Mouse (Mus musculus): ENCODE results near the gene E2f2. TPM values are rescaled to one million over a fixed set of nuclear protein-coding genes. Genes with fewer than 3 reads are reported as not detected.
A peak's percentile ranks its signal among the peaks of the same experiment; 100 is the strongest.

The E2f2 gene
- polyA plus RNA-seq, 1 experiment = 20.0 TPM

GRCm38 (mm10) chr4:136150596-136150995 is 21.6 kb upstream of the E2f2 start:
- no peak for TF ChIP-seq POLR2A (IDR thresholded peaks at IDR 0.05; ENCODE audit: borderline replicate concordance, low read depth, low read length)
- TF ChIP-seq CTCF (IDR thresholded peaks at IDR 0.05; ENCODE audit: low read depth, low read length) = no peak
- Histone ChIP-seq H3K4me3 (ENCODE audit: insufficient read depth, low read length) (no peak overlapping the region), H3K4me1 (ENCODE audit: control insufficient read depth, insufficient read depth, low read length) (peaks cover 4% of the 10 kb centered on the region), H3K27ac (ENCODE audit: insufficient read depth, low read depth, low read length) (no peak overlapping the region)

- no peak overlapping the region for H3K4me3 ChIP-seq (ENCODE audit: insufficient read depth, low read length)
- no peak overlapping the region for H3K27ac ChIP-seq (ENCODE audit: insufficient read depth, low read depth, low read length)
- no peaks in the 10 kb centered on the region for H3K4me1 ChIP-seq (ENCODE audit: control insufficient read depth, insufficient read depth, low read length)
- TF ChIP-seq POLR2A (IDR thresholded peaks at IDR 0.05; ENCODE audit: borderline replicate concordance, low read depth, low read length) (no peak), CTCF (IDR thresholded peaks at IDR 0.05; ENCODE audit: low read depth, low read length) (peak; percentile 10; the same call in 1 of the 2 replicates)
Measured at GRCm38 (mm10) chr4:136152821-136153220, 19.4 kb upstream of the E2f2 start.

- H3K4me1 ChIP-seq (ENCODE audit: control insufficient read depth, insufficient read depth, low read length) = no peaks in the 10 kb centered on the region
- H3K27ac ChIP-seq (ENCODE audit: insufficient read depth, low read depth, low read length) = no peak overlapping the region
- TF ChIP-seq POLR2A (IDR thresholded peaks at IDR 0.05; ENCODE audit: borderline replicate concordance, low read depth, low read length) = no peak
- no peak for TF ChIP-seq CTCF (IDR thresholded peaks at IDR 0.05; ENCODE audit: low read depth, low read length)
- H3K4me3 ChIP-seq (ENCODE audit: insufficient read depth, low read length) = no peak overlapping the region
Measured at GRCm38 (mm10) chr4:136154462-136154861, 17.7 kb upstream of the E2f2 start.

- no peak for TF ChIP-seq POLR2A (IDR thresholded peaks at IDR 0.05; ENCODE audit: borderline replicate concordance, low read depth, low read length)
- no peak for TF ChIP-seq CTCF (IDR thresholded peaks at IDR 0.05; ENCODE audit: low read depth, low read length)
- no peaks in the 10 kb centered on the region for H3K4me1 ChIP-seq (ENCODE audit: control insufficient read depth, insufficient read depth, low read length)
- no peak overlapping the region for H3K27ac ChIP-seq (ENCODE audit: insufficient read depth, low read depth, low read length)
- H3K4me3 ChIP-seq (ENCODE audit: insufficient read depth, low read length) = no peak overlapping the region
Measured at GRCm38 (mm10) chr4:136158498-136158897, 13.7 kb upstream of the E2f2 start.

- H3K4me1 ChIP-seq (ENCODE audit: control insufficient read depth, insufficient read depth, low read length) = no peaks in the 10 kb centered on the region
- no peak overlapping the region for H3K4me3 ChIP-seq (ENCODE audit: insufficient read depth, low read length)
- H3K27ac ChIP-seq (ENCODE audit: insufficient read depth, low read depth, low read length) = no peak overlapping the region
- peak; percentile 83 for TF ChIP-seq CTCF (IDR thresholded peaks at IDR 0.05; ENCODE audit: low read depth, low read length)
- no peak for TF ChIP-seq POLR2A (IDR thresholded peaks at IDR 0.05; ENCODE audit: borderline replicate concordance, low read depth, low read length)
Measured at GRCm38 (mm10) chr4:136159802-136160397, 12.3 kb upstream of the E2f2 start.

GRCm38 (mm10) chr4:136163448-136163847 is 8.7 kb upstream of the E2f2 start:
- no peaks in the 10 kb centered on the region for H3K4me1 ChIP-seq (ENCODE audit: control insufficient read depth, insufficient read depth, low read length)
- no peak overlapping the region for H3K4me3 ChIP-seq (ENCODE audit: insufficient read depth, low read length)
- no peak overlapping the region for H3K27ac ChIP-seq (ENCODE audit: insufficient read depth, low read depth, low read length)
- TF ChIP-seq POLR2A (IDR thresholded peaks at IDR 0.05; ENCODE audit: borderline replicate concordance, low read depth, low read length) (no peak), CTCF (IDR thresholded peaks at IDR 0.05; ENCODE audit: low read depth, low read length) (peak; percentile 77)

- H3K27ac ChIP-seq (ENCODE audit: insufficient read depth, low read depth, low read length) = no peak overlapping the region
- H3K4me1 ChIP-seq (ENCODE audit: control insufficient read depth, insufficient read depth, low read length) = no peaks in the 10 kb centered on the region
- no peak overlapping the region for H3K4me3 ChIP-seq (ENCODE audit: insufficient read depth, low read length)
- TF ChIP-seq CTCF (IDR thresholded peaks at IDR 0.05; ENCODE audit: low read depth, low read length) (no peak), POLR2A (IDR thresholded peaks at IDR 0.05; ENCODE audit: borderline replicate concordance, low read depth, low read length) (no peak)
Measured at GRCm38 (mm10) chr4:136164981-136165380, 7.2 kb upstream of the E2f2 start.

GRCm38 (mm10) chr4:136167701-136168100 is 4.5 kb upstream of the E2f2 start:
- Histone ChIP-seq H3K4me1 (ENCODE audit: control insufficient read depth, insufficient read depth, low read length) (peaks cover 4% of the 10 kb centered on the region; the same call in 1 of the 2 replicates), H3K4me3 (ENCODE audit: insufficient read depth, low read length) (no peak overlapping the region), H3K27ac (ENCODE audit: insufficient read depth, low read depth, low read length) (no peak overlapping the region)
- no peak for TF ChIP-seq POLR2A (IDR thresholded peaks at IDR 0.05; ENCODE audit: borderline replicate concordance, low read depth, low read length)
- TF ChIP-seq CTCF (IDR thresholded peaks at IDR 0.05; ENCODE audit: low read depth, low read length) = no peak

GRCm38 (mm10) chr4:136170401-136170800 is 1.8 kb upstream of the E2f2 start:
- TF ChIP-seq CTCF (IDR thresholded peaks at IDR 0.05; ENCODE audit: low read depth, low read length) = no peak
- TF ChIP-seq POLR2A (IDR thresholded peaks at IDR 0.05; ENCODE audit: borderline replicate concordance, low read depth, low read length) = no peak
- H3K4me1 ChIP-seq (ENCODE audit: control insufficient read depth, insufficient read depth, low read length) = peaks cover 18% of the 10 kb centered on the region
- H3K4me3 ChIP-seq (ENCODE audit: insufficient read depth, low read length) = no peak overlapping the region
- no peak overlapping the region for H3K27ac ChIP-seq (ENCODE audit: insufficient read depth, low read depth, low read length)

GRCm38 (mm10) chr4:136171455-136171854 is 739 bp upstream of the E2f2 start:
- no peak overlapping the region for H3K27ac ChIP-seq (ENCODE audit: insufficient read depth, low read depth, low read length)
- H3K4me3 ChIP-seq (ENCODE audit: insufficient read depth, low read length) = no peak overlapping the region
- H3K4me1 ChIP-seq (ENCODE audit: control insufficient read depth, insufficient read depth, low read length) = peaks cover 28% of the 10 kb centered on the region
- no peak for TF ChIP-seq POLR2A (IDR thresholded peaks at IDR 0.05; ENCODE audit: borderline replicate concordance, low read depth, low read length)
- no peak for TF ChIP-seq CTCF (IDR thresholded peaks at IDR 0.05; ENCODE audit: low read depth, low read length)
